Mouse (Mus musculus): Measurements from ENCODE around the gene Anapc7. TPM values are rescaled to one million over a fixed set of nuclear protein-coding genes. Genes with fewer than 3 reads are reported as not detected.
"Not testable (repeated sequence)": the region's sequence is repeated elsewhere in the genome, so short reads cannot be mapped to it uniquely, and the experiment has no call there.

The Anapc7 gene
- total RNA-seq, 1 experiment from 2014 or later, result 44.0 TPM

DNA sequence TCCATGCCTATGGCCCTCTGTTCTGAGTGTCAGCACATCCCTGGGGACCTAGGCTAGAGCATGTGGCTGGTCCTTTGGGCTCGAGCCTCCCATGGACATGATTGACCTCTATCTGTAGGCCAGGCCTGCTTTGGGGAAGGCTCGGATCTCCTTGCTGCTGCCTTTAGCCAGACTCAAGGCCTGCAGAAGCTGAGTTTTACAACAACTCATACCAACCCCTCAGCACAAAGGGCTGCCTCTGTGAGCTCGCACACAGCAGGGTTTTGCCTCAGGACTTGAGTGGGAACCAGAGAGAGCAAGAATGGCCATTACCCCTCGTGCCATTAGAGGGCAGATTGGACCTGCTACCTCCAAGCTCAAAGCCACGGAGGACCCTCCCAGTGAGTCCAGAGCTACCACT lies 27.4 kb downstream of the Anapc7 start:
- ATAC-seq (replicated peaks; ENCODE audit: low read depth, poor library complexity, severe bottlenecking), result no peak

DNA sequence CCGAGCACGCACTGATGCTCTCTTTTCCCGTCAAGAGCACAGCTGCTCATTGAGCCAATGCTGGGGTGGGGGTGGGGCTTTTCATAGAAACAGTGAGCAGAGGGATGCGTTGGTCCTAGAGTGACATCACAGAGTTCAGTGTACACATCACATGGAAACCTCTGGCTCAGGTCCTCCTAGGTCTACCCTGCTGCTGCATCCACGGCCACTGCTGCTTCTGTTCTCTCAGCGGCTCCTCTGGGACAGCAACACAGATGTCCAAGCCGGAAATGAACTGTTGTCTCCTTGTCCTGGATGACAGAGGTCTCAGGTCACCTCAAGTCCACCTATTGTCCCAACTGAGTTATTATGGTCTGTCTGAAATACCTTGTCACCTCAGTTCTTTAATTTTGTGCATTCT lies 28.5 kb downstream of the Anapc7 start:
- ATAC-seq (replicated peaks; ENCODE audit: low read depth, poor library complexity, severe bottlenecking), result no peak

DNA sequence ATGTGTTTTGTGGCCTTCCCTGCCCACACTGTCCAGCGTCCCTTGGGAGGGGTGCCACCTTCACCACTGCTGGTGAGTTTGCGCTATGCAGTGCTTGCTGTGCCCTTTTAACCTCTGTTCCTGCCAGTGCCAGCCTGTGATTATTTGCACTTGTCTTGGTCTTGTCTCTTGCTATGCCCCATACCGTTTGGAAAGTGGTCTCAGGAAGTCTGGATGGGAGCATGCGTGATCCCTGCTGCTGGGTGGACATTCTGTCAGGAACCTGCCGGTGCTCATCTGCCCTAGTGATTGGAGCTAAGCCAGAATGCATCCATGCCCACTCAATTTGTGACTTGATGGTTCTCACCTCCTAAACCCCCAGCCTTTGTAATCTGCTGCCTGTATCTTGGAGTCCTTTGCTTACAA lies 29.4 kb downstream of the Anapc7 start:
- ATAC-seq (replicated peaks; ENCODE audit: low read depth, poor library complexity, severe bottlenecking), result no peak

DNA sequence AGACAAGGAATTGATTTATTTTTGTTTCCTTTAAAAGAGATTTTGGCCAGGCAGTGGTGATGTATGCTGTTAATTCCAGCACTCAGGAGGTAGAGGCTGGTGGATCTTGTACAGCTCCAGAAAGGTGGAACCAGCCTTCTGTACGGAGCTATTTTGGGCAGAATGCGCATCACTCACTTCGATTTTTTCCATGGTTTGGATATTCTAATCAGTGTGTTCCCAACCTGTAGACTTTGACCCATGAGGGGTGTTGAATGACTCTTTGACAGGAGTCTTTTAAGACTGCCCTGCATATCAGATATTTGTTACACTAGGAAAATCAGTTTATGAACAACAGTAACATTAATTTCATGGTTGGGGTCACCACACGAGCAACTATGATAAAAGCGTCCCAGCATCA lies 29.8 kb downstream of the Anapc7 start:
- ATAC-seq (replicated peaks; ENCODE audit: low read depth, poor library complexity, severe bottlenecking), result no peak

DNA sequence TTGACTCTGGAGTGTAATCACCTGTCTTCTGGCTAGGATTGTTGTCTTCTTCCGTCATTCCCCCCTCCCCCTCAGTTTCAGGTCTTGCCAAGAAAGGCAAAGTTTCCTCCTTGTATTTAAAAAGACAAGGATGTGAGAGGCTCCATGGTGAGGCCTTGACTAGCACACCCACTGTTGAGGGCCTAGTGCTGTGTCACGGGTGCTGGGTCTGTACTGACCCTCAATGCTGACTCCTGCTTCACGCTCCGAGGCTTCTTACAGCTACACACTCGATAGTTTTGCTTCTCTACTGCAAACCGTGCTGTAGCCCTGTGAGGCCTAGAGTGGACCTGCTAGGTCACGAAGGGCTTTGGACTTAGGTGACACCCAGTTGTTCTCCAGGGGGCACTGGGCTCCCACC lies 30.7 kb downstream of the Anapc7 start:
- no peak for ATAC-seq (replicated peaks; ENCODE audit: low read depth, poor library complexity, severe bottlenecking)

DNA sequence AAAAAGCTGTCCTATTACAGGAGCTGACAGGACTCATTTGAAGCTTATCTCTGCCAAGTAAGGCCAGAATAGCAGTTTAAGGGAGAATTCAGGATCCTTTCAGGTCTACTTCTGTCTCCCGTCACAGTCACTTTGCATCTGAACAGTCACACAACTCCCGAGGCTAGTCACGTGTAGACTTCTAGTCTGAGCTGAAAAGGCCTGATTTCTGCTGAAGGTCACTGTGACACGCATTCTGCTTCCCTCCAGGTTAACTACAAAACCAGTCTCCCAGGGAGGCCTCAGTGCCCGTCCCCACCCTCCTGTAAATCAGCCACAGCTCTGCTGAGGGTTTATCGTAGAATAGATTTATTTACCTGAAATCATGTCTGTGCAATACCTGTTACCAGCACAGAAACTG lies 31.7 kb downstream of the Anapc7 start:
- ATAC-seq (replicated peaks; ENCODE audit: low read depth, poor library complexity, severe bottlenecking), result no peak

DNA sequence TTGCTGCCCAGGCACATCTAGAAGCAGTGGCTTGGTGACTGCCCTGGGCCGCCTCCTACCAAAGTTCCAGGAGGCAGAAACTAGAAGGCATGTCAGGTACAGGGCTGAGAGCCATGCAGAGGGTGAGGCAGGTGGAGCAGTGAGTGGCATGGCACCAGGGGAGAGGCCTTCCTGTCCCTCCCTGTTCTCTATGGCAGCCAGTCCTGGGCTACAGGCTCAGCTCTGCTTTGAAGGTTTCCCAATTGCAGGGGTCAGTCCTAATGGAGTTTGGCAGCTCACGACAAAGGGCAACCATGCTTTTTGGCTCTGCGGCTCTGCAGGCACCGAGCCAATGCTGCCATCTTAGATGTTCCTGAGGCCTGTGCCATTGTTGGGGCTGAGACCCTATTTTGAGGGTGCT lies 32.9 kb downstream of the Anapc7 start:
- no peak for ATAC-seq (replicated peaks; ENCODE audit: low read depth, poor library complexity, severe bottlenecking)

DNA sequence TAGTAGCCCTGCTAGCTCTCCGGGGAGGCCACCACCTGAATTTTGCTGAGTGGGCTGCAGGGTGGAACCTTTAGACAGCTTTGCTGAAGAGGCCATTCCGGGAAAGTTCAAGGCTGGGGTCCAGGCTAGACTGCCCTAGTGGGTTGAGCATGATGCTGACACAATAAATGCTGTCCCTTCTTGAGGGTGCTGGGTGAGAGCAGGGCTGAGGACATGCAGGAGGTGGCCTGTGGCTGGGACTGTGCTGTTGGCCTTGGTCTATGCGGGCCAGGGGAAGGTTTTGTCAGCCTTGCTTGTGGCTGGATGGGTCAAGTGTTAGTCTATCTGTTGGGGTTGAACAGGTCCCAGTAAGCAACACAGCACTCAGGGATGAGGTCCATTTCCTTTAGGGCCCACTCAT lies 33.4 kb downstream of the Anapc7 start:
- no peak for ATAC-seq (replicated peaks; ENCODE audit: low read depth, poor library complexity, severe bottlenecking)

DNA sequence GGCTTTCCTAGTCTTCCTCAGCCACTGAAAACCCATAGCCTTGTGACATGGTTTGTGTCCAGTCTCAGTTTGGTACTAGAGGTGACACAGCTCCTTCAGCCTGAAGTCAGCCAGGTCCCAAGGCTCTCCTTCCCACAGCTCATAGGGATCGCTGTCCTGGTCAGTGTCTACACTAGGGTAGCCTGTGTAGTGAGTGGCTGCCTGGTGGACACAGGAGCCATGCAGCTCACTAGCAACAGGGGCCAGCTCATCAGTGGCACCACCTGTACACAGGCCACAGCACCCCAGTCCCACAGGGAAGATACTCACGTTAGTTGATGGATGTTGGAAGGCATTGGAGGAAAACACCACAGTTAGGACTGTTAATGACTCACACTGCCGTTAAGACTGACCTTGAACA lies 34.1 kb downstream of the Anapc7 start:
- no peak for ATAC-seq (replicated peaks; ENCODE audit: low read depth, poor library complexity, severe bottlenecking)

DNA sequence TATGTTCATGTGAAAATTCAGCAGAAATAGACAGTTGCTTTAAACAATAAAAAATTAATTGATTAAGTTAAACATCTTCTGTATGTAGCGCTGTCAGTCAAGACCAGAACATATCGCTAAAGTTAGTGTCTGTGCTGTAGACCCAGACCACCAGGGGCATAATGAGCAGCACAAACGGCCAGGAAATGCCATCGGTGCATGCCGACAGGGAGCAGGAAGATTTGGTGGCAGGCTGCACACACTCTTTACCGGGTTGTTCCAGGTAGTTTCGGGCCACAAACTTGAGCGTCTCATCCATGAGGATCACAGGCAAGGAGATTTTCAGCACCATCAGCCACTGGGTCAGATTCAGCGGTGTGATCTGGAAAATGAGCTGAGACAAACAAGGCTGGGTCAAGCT lies 35.6 kb downstream of the Anapc7 start:
- not testable (repeated sequence) for ATAC-seq (replicated peaks; ENCODE audit: low read depth, poor library complexity, severe bottlenecking)

DNA sequence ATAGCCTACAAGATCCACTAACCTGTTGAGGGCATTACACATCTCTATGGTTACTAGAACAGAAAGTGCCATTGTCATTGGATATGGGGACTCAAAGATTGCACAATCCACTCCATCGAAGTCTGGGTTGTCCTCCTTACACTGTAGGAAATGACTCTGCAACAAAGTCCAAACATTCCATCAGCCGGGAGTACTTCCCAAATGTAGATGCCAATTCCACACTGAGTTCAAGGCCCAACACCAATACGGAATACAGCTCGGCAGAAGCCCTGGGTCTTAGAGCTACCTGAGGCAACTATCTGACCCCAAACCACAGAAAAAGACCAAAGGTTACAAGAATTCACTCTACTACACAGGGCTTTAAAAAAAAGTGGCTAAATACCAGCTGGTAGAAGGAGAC lies 36.6 kb downstream of the Anapc7 start:
- no peak for ATAC-seq (replicated peaks; ENCODE audit: low read depth, poor library complexity, severe bottlenecking)

DNA sequence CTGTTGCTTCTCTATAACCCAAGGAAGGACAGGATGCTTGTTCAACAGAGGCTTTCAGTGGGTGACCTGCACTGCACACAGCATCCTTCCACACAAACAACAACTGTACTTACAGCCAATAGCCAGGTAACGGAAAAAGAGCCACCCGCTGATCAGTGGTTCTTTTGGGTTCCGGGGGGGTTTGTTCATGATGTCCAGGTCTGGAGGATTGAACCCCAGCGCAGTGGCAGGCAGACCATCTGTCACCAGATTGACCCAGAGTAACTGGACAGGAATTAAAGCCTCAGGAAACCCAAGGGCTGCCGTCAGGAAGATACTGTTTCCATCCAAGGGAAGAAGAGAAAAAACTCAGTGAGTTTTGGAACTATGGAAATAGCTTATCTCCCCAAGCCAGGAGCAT lies 37.8 kb downstream of the Anapc7 start:
- ATAC-seq (replicated peaks; ENCODE audit: low read depth, poor library complexity, severe bottlenecking), result no peak

DNA sequence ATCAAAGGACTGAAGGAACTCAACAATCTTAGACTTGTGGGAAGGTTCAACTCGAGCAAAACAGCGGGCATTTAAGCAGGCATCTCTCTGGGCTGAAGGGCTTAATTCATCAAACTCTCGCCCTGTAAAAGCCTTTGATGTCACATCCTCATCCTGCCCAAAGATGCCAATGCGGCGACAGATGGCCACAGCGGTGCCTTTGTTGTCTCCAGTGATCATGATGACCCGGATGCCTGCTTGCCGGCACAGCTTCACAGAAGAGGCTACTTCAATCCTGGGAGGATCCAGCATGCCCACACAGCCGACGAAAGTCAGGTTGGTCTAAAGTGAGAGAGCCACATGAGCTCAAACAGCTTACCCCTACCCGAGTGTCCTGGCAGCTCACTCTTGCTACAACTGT lies 39.2 kb downstream of the Anapc7 start:
- no peak for ATAC-seq (replicated peaks; ENCODE audit: low read depth, poor library complexity, severe bottlenecking)

DNA sequence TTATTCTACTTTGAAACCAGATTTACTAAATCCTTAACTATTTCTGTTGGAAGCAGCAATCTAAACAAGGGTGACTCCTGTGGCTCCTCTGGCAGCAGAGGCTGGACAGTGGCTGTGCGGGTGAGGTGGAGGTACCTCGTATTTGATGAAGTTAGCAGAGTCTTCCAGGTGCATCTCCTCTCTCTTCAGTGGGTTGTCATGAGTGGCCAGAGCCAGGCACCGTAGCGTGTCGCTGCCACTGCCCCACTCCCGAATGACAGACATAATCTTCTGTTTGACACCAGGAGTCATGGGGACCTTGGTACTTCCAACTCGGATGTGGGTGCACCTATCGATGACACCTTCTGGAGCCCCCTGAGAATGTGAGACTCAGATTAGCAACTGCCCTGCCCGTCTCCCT lies 39.9 kb downstream of the Anapc7 start:
- no peak for ATAC-seq (replicated peaks; ENCODE audit: low read depth, poor library complexity, severe bottlenecking)

DNA sequence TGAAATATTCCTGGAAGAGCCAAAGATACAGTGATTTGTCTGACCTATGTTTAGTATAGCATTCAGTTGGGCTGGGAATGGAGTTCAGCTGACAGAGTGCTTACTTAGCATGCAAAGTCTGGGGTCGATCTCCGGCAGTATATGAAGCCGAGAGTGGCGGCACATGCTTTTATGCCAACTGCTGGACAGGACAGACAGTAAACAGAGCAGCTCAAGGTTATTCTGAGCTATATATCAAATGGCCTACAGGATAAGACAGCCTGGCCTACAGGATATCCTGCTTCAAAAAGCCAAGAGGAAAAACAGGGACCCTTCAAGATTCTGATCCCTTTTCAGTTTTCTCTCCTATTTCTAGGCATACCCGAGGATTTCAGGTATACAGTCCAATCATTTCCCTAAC lies 50.2 kb downstream of the Anapc7 start:
- no peak for ATAC-seq (replicated peaks; ENCODE audit: low read depth, poor library complexity, severe bottlenecking)

DNA sequence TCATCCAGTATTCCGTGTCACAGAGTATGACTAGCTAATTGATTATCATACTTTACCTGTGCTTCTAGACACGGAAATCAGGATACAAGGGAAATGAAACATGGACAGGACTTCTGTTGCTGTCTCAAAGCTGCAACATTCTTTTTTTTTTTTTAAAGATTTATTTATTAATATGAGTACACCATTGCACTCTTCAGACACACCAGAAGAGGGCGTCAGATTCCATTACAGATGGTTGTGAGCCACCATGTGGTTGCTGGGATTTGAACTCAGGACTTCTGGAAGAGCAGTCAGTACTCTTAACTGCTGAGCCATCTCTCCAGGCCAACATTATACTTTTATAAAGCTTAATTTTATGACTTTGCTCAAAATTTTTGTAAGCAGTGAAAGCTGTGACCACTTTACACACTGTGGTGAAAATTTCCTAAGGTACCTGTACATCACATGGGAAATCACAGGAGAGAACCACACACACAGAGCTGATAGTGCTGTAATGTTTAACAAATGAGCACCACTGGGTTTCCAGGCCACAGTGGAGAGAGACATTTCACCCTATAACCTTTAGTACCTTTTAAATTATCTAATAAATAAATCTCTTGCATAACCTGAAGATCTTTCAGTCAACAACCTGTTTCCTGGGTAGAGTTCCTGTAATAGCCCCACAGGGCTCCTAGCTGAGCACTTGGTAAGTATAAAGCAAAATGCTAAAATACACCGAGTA lies 53.3 kb downstream of the Anapc7 start:
- ATAC-seq (replicated peaks; ENCODE audit: low read depth, poor library complexity, severe bottlenecking), result no peak

DNA sequence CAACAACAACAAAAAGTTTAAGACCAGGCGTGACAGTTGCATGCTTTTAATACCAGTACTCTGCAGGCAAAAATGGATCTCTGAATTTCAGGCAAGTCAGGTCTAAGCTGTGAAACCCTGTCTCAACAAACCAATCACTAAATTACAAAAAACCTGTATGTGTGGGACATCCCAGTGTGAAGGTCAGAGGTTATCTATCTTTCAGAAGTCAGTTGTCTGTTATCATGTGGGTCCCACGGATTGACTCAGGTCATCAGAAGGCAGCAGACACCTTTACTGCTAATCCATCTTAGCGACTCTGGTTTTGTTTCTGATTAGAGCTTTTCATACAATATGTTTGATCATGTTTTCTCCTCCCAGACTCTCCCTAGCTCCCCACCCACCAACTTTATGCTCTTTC lies 54.6 kb downstream of the Anapc7 start:
- no peak for ATAC-seq (replicated peaks; ENCODE audit: low read depth, poor library complexity, severe bottlenecking)

DNA sequence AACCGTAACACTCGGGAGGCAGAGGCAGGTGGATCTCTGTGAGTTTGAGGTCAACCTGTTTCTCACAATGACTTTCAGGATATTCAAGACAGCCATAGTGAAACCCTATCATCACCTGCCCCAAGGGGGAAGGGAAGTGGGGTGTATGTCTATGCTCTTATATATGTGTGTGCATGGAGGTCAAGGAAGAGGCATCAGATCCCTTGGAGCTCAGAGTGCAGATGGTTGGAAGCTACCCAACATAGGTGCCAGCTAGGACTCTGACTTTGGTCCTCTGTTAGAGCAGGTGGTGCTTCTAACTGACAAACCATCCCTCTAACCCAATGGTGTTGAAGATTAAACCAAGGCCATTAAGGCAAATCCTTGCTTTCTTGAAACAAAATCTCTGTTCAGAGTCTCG lies 56.0 kb downstream of the Anapc7 start:
- ATAC-seq (replicated peaks; ENCODE audit: low read depth, poor library complexity, severe bottlenecking), result no peak

DNA sequence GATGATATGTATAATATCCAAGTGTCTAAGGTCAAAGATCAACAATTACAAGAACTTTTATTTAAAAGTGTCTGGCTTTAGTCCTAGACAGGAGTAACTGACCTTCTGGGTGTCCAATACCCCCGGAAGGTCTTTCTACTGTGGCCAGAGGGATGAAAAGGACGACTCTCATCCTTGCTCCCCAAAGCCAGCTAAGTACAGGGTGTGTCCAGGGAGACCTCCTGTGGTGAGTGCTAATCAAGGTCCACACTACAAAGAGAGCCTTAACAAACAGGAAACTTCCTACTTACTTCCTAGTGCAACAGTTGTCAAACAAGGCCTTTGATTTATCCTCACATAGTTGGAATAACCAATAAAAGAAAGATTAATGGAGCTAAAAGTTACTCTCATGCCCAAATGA lies 57.6 kb downstream of the Anapc7 start:
- ATAC-seq (replicated peaks; ENCODE audit: low read depth, poor library complexity, severe bottlenecking), result no peak

DNA sequence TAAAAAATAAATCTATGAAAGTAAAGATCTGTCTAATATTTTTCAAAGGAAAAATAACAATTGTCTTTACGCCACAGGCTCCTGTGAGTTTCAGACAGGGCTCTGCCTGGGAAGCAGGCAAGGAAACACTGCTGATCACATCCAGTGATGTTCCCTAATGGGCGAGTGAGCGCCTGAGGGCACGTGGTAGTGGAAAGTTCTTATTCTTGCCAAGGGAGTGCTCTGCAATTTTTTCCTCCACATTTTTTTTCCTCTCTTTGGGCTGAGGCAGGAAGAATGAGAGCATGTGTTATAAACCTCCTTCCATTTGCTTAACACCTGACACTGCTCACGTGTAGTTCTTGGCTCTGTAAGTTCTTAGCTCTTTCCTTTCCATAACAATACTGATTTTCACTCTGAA lies 60.4 kb downstream of the Anapc7 start:
- no peak for ATAC-seq (replicated peaks; ENCODE audit: low read depth, poor library complexity, severe bottlenecking)

DNA sequence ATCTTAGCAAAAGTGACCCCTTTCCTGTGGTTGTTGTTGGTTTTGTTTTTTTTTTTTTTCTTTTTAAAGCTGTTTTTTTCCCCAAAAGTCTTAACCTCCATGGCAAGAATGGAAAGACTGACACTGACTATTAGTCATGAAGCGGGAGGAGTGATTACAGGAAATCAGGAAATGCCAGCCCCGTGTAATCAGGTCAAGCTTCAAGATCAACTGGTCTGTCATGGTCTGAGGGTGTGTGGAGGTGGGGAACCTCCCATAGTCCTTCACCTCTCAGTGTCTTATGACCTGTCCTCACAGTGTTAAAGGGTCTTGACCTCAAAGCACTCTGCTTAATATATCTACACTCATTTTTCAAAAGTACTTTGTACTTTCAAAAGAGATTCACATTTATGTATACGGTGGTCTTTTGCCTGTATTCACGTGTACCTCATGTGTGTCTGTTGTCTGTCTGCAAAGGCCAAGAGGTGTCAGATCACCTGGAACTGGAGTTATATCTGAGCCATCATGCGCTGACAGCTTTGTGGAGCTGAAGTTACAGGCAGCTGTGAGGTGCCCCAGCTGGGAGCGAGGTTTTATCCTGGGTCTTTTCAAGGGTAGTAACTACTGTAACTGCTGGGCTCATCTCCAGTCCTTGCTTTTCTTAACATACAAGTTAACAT lies 61.4 kb downstream of the Anapc7 start:
- no peak for ATAC-seq (replicated peaks; ENCODE audit: low read depth, poor library complexity, severe bottlenecking)

DNA sequence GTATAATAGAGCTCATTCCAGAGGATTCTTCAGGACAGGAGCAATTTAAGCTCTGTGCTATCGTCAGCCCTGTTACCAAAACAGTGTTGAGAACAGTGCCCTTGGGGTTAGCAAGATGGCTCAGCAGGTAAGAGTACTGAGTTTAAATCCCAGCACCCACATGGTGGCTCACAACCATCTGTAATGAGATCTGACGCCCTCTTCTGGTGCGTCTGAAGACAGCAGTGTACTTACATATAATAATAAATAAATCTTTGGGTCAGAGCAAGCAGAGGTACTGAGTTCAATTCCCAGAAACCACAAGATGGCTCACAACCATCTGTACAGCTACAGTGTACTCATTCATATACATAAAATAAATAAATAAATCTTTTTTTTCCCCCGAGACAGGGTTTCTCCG lies 64.8 kb downstream of the Anapc7 start:
- ATAC-seq (replicated peaks; ENCODE audit: low read depth, poor library complexity, severe bottlenecking), result not testable (repeated sequence)
